Mouse (Mus musculus) adrenal gland, postnatal 10 days (tissue): ENCODE measurements around the gene Lcp2. TPM values are rescaled to one million over a fixed set of nuclear protein-coding genes. Genes with fewer than 3 reads are reported as not detected.
A peak's percentile ranks its signal among the peaks of the same experiment; 100 is the strongest.

Experiments used
- DNase-seq: peaks from one replicate; pipeline ENCODE4 v3.0.0; 2021; ENCODE audit warnings: mixed read lengths
- total RNA-seq, 2 experiments: library from RNA; stranded (reverse); gene quantifications; 2 replicates each; pipeline ENCODE4 v1.2.3; 2021

The Lcp2 gene
- total RNA-seq, 2 experiments from 2014 or later, result 5.0 to 5.5 TPM

- DNase-seq, result no peak
These were observed 820 bp downstream of the Lcp2 start for GRCm38 (mm10) chr11:34047542-34047937.

GRCm38 (mm10) chr11:34048375-34049124 lies 1.8 kb downstream of the Lcp2 start:
- no peak for DNase-seq

GRCm38 (mm10) chr11:34049125-34049379 lies 2.3 kb downstream of the Lcp2 start:
- DNase-seq, result no peak

GRCm38 (mm10) chr11:34050063-34050462 lies 3.3 kb downstream of the Lcp2 start:
- DNase-seq, result no peak

- no peak for DNase-seq
These were observed 3.9 kb downstream of the Lcp2 start for GRCm38 (mm10) chr11:34050643-34051042.

GRCm38 (mm10) chr11:34053031-34053818 lies 6.5 kb downstream of the Lcp2 start:
- DNase-seq, result no peak

DNA sequence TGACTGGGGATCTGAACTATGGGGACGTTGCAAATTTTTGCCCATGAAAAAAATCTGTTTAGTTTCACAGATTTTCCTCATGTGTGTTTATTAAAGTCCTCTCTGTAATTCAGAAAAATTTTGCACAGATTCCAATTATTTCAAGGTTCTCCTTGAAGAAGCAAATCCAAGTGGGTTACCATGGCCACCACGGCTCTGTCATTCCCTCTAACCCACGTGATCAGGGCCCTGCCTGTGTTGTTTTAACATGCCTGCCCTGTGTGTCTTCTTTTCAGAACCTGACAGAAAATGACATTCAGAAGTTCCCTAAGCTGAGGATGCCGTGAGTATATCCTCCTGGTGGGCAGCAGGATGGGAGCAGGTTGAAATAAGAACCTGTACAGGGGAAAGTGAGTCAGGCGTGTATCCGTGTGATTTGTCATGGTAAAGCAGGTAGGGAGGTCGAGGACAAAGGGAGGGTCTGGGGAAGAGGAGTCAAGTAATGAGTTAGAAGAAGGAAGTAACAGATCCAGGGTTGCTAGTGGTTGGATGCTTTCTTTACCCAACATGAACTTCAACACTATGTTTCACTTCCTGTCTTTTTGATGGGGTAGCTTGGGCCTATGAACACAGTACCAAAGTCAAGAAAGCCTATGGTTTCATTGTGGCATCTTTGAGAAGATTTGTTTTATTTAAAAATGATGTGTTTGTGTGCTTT lies 7.5 kb downstream of the Lcp2 start:
- DNase-seq, result no peak

DNA sequence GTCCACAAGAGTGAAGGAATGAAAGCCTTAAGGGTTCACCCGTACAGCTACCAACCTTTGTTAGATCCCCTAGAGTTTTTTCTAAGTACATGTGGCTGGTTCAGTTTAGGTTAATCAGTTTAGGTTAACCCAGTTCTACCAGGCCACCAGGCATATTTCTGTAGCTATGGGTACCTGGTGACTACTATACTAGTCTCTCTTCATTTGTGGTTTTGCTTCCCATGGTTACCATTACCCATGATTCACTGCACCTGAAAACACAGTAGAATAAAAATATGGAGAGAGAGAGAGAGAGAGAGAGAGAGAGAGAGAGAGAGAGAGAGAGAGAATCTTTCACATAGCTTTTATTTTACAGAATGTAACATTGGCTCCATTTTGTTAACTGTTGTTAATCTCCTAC lies 10.0 kb downstream of the Lcp2 start:
- no peak for DNase-seq

- no peak for DNase-seq
These were observed 11.6 kb downstream of the Lcp2 start for GRCm38 (mm10) chr11:34058332-34058731.

- no peak for DNase-seq
These were observed 12.2 kb downstream of the Lcp2 start for GRCm38 (mm10) chr11:34058960-34059359.

GRCm38 (mm10) chr11:34061740-34062139 lies 15.0 kb downstream of the Lcp2 start:
- DNase-seq, result no peak

- no peak for DNase-seq
These were observed 16.5 kb downstream of the Lcp2 start for GRCm38 (mm10) chr11:34063257-34063656.

DNA sequence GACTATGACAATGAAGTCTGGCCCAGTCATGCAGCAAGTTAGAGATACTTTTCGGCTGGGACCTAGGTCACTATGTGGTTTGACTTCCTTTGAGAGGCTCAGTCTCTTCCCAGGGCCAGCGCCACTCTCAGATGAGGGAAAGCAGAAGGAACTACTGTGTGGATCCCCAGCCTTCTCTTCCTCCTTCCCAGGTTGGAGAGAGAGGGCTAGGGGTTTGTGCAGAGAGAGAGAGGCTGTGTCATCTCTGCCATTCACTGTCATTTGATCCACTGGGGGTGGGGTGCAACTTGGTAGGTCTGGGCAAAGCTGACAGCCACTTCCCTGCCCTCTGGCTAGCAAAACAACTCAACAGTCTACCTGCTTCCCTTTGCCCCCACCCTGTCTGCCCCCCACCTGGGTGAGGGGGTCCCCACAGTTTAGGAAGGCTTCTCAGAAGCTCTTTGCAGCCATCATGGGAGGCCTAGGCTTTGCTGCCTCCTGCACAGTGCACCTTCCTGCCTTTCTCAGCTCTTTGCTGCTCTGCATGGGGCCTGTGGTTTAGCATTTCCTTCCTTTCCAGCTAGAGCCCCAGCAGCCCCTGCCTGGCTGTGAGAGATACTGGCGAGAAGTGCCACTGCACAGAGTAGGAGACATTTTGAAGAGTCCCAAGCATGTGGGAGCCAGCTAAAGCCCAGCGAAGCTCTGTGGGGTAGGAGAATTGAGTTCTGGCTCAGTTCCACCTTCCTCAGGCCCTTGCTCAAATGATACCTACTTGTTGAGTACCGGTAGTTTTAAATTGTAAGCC lies 17.2 kb downstream of the Lcp2 start:
- DNase-seq, result no peak

DNA sequence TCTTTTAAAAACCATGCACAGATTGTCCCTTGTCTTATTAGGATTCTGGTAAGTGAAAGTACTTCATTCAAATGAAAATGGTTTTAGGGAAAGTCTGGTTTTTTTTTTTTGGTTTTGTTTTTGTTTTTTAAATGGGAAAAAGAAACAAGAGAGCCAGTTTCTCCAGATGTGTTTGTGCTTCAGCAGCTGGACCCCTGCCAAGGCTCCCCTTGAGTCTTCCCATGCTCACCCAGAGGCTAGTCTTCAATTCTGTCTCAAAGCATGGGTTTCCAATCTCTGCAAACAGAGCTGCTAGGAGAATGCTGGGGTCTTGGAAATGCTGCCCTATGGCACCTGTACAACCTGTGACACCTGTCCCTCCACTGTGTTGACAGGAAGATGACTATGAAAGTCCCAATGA lies 23.9 kb downstream of the Lcp2 start:
- DNase-seq, result no peak

DNA sequence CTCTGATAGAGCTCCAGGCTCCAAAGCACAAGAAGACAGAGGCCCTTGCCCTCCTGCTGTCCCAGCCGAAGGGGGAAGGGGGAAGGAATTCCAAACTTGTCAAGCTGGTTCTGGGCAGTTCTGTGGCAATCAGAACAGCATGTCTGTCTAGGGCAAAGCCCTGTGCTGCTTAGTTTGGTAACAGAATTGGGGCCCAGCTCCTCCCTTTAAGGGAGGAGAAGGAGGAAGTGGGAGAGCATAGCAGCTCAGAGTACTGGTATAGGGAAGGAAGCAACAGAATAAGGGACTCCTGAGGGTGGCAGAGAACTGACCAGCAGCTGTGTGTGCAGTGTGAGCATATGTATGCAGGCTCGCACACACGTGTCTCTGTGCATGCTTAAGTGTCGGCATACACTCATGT lies 25.6 kb downstream of the Lcp2 start:
- no peak for DNase-seq

DNA sequence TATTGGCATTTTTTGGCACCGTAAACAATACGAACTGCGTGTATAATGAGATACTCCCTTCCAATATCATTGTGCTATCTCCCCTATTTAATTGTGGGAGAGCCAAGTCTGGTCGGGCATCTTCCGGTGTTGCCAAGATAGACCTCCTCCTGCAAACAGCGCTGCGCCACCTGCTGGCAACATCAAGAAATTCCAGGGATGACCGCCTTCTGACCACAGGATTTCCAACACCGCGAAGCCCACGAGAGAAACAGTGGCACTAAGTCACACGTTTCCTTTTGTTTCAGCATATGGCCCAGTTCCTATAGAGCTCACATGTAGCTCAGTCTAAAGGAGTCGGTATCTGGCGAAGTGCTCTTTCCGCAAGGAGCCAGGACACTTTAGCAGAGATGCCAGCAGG lies 27.1 kb downstream of the Lcp2 start:
- DNase-seq, result peak; percentile 71

- DNase-seq, result no peak
These were observed 31.1 kb downstream of the Lcp2 start for GRCm38 (mm10) chr11:34077870-34078269.

- no peak for DNase-seq
These were observed 31.9 kb downstream of the Lcp2 start for GRCm38 (mm10) chr11:34078581-34078980.

GRCm38 (mm10) chr11:34079542-34080464 lies 33.1 kb downstream of the Lcp2 start:
- DNase-seq, result peak; percentile 63

GRCm38 (mm10) chr11:34083795-34084194 lies 37.1 kb downstream of the Lcp2 start:
- no peak for DNase-seq

GRCm38 (mm10) chr11:34084639-34085038 lies 37.9 kb downstream of the Lcp2 start:
- no peak for DNase-seq
